Mouse (Mus musculus): Measurements from ENCODE around the gene Zfp385c.
"Not testable (repeated sequence)": the region's sequence is repeated elsewhere in the genome, so short reads cannot be mapped to it uniquely, and the experiment has no call there.

The Zfp385c gene

GRCm38 (mm10) chr11:100601372-100601771, 90.9 kb downstream of the Zfp385c start:
- DNase-seq (ENCODE audit: low read depth, low spot score) = no peak

- no peak for DNase-seq (ENCODE audit: low read depth, low spot score)
These were observed 94.2 kb downstream of the Zfp385c start for GRCm38 (mm10) chr11:100598074-100598473.

GRCm38 (mm10) chr11:100595533-100595932, 96.7 kb downstream of the Zfp385c start:
- DNase-seq (ENCODE audit: low read depth, low spot score) = no peak

- DNase-seq (ENCODE audit: low read depth, low spot score) = no peak
These were observed 97.6 kb downstream of the Zfp385c start for GRCm38 (mm10) chr11:100594608-100595007.

DNA sequence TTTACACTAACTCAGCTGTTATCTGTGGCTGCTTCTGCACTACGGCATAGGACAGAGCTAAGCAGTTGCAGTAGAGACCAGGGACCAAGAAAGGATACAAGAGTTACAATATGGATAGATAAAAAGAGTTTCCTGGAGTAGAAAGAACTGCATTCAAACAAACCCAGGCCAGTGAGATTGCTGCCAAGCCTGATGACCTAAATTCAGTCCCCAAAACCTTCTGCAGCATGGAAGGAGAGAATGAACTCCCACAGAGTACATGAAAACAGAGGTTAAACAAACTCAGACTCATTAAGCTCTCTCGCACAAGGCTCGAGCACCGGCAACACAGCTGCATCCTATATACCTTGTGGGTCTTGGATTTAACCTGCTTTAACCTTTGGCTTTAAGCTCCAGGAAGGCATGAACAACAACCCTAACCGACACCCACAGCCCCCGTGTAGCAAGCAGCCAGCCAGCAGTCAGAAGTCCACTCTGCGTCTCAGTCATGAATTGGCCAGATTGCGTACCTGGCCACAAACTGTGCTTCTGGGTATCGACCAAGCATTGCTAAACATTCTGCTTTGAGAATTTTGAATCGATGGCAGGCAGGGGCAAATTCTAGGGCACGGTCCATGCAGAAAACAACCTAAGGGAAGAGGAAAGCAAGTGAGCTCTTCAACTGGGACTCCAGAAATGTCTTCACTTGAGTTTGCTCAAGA, 99.8 kb downstream of the Zfp385c start:
- DNase-seq (ENCODE audit: low read depth, low spot score) = no peak

DNA sequence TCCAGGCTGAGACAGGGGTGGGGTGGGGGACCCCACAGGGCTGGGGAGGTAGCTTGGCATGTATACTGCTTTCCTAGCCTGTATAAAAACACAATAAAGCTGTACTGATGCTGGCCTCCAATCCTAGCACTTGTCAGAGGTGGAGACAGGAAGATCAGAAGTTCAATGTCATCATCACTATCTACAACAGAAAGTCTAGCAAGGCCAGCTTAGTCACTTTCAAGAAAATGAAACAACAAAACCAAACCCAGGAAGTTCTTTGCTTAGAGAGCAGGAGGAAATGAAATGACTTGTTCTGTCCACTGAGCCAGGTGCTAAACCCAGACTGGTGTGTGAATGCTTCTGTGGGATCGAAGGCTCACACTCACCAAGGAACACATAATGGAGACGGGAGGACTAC, 103.8 kb downstream of the Zfp385c start:
- no peak for DNase-seq (ENCODE audit: low read depth, low spot score)

- no peak for DNase-seq (ENCODE audit: low read depth, low spot score)
These were observed 107.1 kb downstream of the Zfp385c start for GRCm38 (mm10) chr11:100585148-100585547.

GRCm38 (mm10) chr11:100584561-100584961, 107.7 kb downstream of the Zfp385c start:
- DNase-seq (ENCODE audit: low read depth, low spot score) = no peak

DNA sequence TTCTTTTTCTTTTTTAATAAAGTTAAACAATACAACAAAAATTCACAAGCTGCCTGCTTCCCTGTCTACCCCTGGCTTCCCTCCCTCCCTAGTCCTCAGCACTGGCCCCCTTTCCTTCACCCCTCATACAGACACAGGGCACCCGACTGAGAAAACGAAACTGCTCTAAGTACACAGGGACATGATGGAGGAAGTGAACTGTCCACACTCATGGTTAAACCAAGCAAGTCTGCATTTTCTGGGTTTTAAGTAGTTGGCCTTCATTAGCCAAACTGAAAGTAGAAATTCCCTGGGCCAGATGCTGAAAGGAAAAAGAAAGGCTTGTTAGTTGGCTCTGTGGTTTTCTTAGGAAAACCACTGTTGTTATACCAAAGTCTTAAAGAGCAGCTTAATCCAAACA, 109.4 kb downstream of the Zfp385c start:
- DNase-seq (ENCODE audit: low read depth, low spot score) = no peak

DNA sequence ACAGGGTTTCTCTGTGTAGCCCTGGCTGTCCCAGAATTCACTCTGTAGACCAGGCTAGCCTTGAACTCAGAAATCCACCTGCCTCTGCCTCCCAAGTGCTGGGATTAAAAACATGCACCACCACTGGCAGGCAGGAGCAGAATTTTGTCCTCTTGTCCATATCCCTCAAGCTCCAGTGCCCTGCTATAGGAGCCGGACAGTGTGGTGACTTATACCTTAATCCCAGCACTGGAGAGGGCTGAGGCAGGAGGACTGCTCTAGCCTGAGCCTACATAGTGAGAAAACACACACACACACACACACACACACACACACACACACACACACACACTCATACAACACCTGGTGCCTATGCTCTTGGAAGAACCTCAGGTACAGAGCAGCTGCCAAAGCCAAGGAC, 109.8 kb downstream of the Zfp385c start:
- DNase-seq (ENCODE audit: low read depth, low spot score) = not testable (repeated sequence)

- DNase-seq (ENCODE audit: low read depth, low spot score) = no peak
These were observed 110.5 kb downstream of the Zfp385c start for GRCm38 (mm10) chr11:100581756-100582155.

GRCm38 (mm10) chr11:100580275-100580674, 112.0 kb downstream of the Zfp385c start:
- no peak for DNase-seq (ENCODE audit: low read depth, low spot score)

- DNase-seq (ENCODE audit: low read depth, low spot score) = no peak
These were observed 113.0 kb downstream of the Zfp385c start for GRCm38 (mm10) chr11:100579116-100579799.

- DNase-seq (ENCODE audit: low read depth, low spot score) = no peak
These were observed 114.2 kb downstream of the Zfp385c start for GRCm38 (mm10) chr11:100577852-100578599.

Measured in ES-CJ7 (cell line).